Mouse (Mus musculus): Measurements from ENCODE around the gene Polr2b. TPM values are rescaled to one million over a fixed set of nuclear protein-coding genes. Genes with fewer than 3 reads are reported as not detected.

The Polr2b gene
- total RNA-seq, 1 experiment from 2014 or later: 106 TPM

GRCm38 (mm10) chr5:77289686-77290085 lies 20.3 kb upstream of the Polr2b start:
- no peak; the same call in 1 of the 2 replicates for ATAC-seq (replicated peaks; ENCODE audit: insufficient number of reproducible peaks, low FRiP score, low TSS enrichment, poor library complexity, severe bottlenecking)

- no peak for ATAC-seq (replicated peaks; ENCODE audit: insufficient number of reproducible peaks, low FRiP score, low TSS enrichment, poor library complexity, severe bottlenecking)
These were observed 19.3 kb upstream of the Polr2b start for GRCm38 (mm10) chr5:77290606-77291005.

GRCm38 (mm10) chr5:77292803-77293522 lies 17.0 kb upstream of the Polr2b start:
- peak; percentile 85 for ATAC-seq (replicated peaks; ENCODE audit: insufficient number of reproducible peaks, low FRiP score, low TSS enrichment, poor library complexity, severe bottlenecking)

- no peak for ATAC-seq (replicated peaks; ENCODE audit: insufficient number of reproducible peaks, low FRiP score, low TSS enrichment, poor library complexity, severe bottlenecking)
These were observed 10.5 kb upstream of the Polr2b start for GRCm38 (mm10) chr5:77299486-77299885.

- no peak for ATAC-seq (replicated peaks; ENCODE audit: insufficient number of reproducible peaks, low FRiP score, low TSS enrichment, poor library complexity, severe bottlenecking)
These were observed 8.5 kb upstream of the Polr2b start for GRCm38 (mm10) chr5:77301296-77301903.

GRCm38 (mm10) chr5:77307821-77308553 lies 2.0 kb upstream of the Polr2b start:
- no peak for ATAC-seq (replicated peaks; ENCODE audit: insufficient number of reproducible peaks, low FRiP score, low TSS enrichment, poor library complexity, severe bottlenecking)

GRCm38 (mm10) chr5:77309051-77309906 lies 668 bp upstream of the Polr2b start:
- ATAC-seq (replicated peaks; ENCODE audit: insufficient number of reproducible peaks, low FRiP score, low TSS enrichment, poor library complexity, severe bottlenecking): peak; percentile 16; the same call in 1 of the 2 replicates

GRCm38 (mm10) chr5:77314206-77314605 lies 4.3 kb downstream of the Polr2b start:
- ATAC-seq (replicated peaks; ENCODE audit: insufficient number of reproducible peaks, low FRiP score, low TSS enrichment, poor library complexity, severe bottlenecking): no peak

GRCm38 (mm10) chr5:77314986-77315385 lies 5.0 kb downstream of the Polr2b start:
- no peak for ATAC-seq (replicated peaks; ENCODE audit: insufficient number of reproducible peaks, low FRiP score, low TSS enrichment, poor library complexity, severe bottlenecking)

GRCm38 (mm10) chr5:77324936-77325335 lies 15.0 kb downstream of the Polr2b start:
- ATAC-seq (replicated peaks; ENCODE audit: insufficient number of reproducible peaks, low FRiP score, low TSS enrichment, poor library complexity, severe bottlenecking): no peak

GRCm38 (mm10) chr5:77330154-77330553 lies 20.2 kb downstream of the Polr2b start:
- ATAC-seq (replicated peaks; ENCODE audit: insufficient number of reproducible peaks, low FRiP score, low TSS enrichment, poor library complexity, severe bottlenecking): no peak

GRCm38 (mm10) chr5:77340033-77340432 lies 30.1 kb downstream of the Polr2b start:
- ATAC-seq (replicated peaks; ENCODE audit: insufficient number of reproducible peaks, low FRiP score, low TSS enrichment, poor library complexity, severe bottlenecking): no peak

- ATAC-seq (replicated peaks; ENCODE audit: insufficient number of reproducible peaks, low FRiP score, low TSS enrichment, poor library complexity, severe bottlenecking): no peak
These were observed 39.0 kb downstream of the Polr2b start for GRCm38 (mm10) chr5:77348901-77349300.

- ATAC-seq (replicated peaks; ENCODE audit: insufficient number of reproducible peaks, low FRiP score, low TSS enrichment, poor library complexity, severe bottlenecking): no peak
These were observed 40.2 kb downstream of the Polr2b start for GRCm38 (mm10) chr5:77349971-77350658.

GRCm38 (mm10) chr5:77351691-77352090 lies 41.7 kb downstream of the Polr2b start:
- no peak for ATAC-seq (replicated peaks; ENCODE audit: insufficient number of reproducible peaks, low FRiP score, low TSS enrichment, poor library complexity, severe bottlenecking)

- ATAC-seq (replicated peaks; ENCODE audit: insufficient number of reproducible peaks, low FRiP score, low TSS enrichment, poor library complexity, severe bottlenecking): peak; percentile 78
These were observed 44.4 kb downstream of the Polr2b start for GRCm38 (mm10) chr5:77354361-77354787.

- ATAC-seq (replicated peaks; ENCODE audit: insufficient number of reproducible peaks, low FRiP score, low TSS enrichment, poor library complexity, severe bottlenecking): no peak
These were observed 45.6 kb downstream of the Polr2b start for GRCm38 (mm10) chr5:77355307-77356265.
